Mouse (Mus musculus): ENCODE results near the gene Disp2. TPM values are rescaled to one million over a fixed set of nuclear protein-coding genes. Genes with fewer than 3 reads are reported as not detected.

Gene Disp2
- polyA plus RNA-seq, 1 experiment = 0.36 TPM

DNA sequence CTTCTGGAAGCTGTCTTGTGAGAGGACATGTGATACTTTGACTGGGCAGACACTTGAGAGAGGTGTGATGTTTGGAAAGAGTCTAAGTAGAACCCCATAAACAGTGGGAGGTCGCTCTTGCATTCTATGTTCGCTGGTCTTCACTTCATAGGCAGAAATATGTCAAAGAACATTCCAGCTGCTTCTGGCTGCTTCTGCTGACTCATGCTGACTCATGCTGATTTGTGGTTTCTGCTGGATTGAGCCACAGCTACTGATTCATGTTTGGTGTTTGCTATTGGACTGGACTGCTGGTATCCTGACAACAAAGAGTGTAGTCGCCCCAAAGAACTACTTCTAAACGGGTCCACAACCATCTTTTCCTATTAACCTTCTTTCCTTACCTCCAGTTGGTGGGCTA is 62.3 kb downstream of the Disp2 start:
- Histone ChIP-seq H3K4me3 (ENCODE audit: control insufficient read depth, insufficient read depth, low read length) (no peak overlapping the region), H3K4me1 (replicated peaks; ENCODE audit: control insufficient read depth, insufficient read depth, low read length) (peaks cover 10% of the 10 kb centered on the region), H3K27ac (ENCODE audit: control insufficient read depth, insufficient read depth, low read length) (no peak overlapping the region), H3K27me3 (ENCODE audit: control insufficient read depth, insufficient read depth, low read length) (no peaks in the 10 kb centered on the region), H3K36me3 (ENCODE audit: control insufficient read depth, insufficient read depth, low read length) (no peaks in the 10 kb centered on the region)
- TF ChIP-seq POLR2A (IDR thresholded peaks at IDR 0.05; ENCODE audit: control insufficient read depth, extremely low read depth, insufficient read depth, low read length, poor library complexity) = no peak
- no peak for TF ChIP-seq CTCF (IDR thresholded peaks at IDR 0.05; ENCODE audit: borderline replicate concordance, control insufficient read depth, extremely low read depth, insufficient read depth, low read length, poor library complexity)
- no peak for DNase-seq
- 77% methylated on average over 4 of the region's 4 CpGs for WGBS

DNA sequence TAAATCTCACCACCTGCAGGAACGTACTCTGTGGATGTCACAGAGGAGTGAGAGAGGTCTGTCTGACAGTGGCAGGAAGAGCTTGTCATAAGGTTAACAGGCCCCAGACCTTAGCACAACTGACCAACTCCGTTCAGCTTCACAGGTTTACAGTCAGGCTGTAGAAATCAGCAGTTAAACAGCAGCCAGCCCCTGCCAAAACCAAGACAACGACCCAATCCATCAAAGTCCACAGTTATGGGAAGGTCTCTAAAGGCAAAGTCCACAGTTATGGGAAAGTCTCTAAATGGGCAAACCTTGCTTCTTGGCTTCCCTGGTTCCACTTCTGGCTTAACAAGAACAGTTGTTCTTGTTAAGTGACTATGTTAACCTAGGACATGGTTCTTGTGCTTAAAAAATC is 64.9 kb downstream of the Disp2 start:
- H3K36me3 ChIP-seq (ENCODE audit: control insufficient read depth, insufficient read depth, low read length) = no peaks in the 10 kb centered on the region
- TF ChIP-seq POLR2A (IDR thresholded peaks at IDR 0.05; ENCODE audit: control insufficient read depth, extremely low read depth, insufficient read depth, low read length, poor library complexity) (no peak), CTCF (IDR thresholded peaks at IDR 0.05; ENCODE audit: borderline replicate concordance, control insufficient read depth, extremely low read depth, insufficient read depth, low read length, poor library complexity) (no peak)
- no peaks in the 10 kb centered on the region for H3K27me3 ChIP-seq (ENCODE audit: control insufficient read depth, insufficient read depth, low read length)
- 90% methylated on average over 3 of the region's 3 CpGs for WGBS
- H3K27ac ChIP-seq (ENCODE audit: control insufficient read depth, insufficient read depth, low read length) = no peak overlapping the region
- no peak overlapping the region for H3K4me3 ChIP-seq (ENCODE audit: control insufficient read depth, insufficient read depth, low read length)
- peaks cover 16% of the 10 kb centered on the region for H3K4me1 ChIP-seq (replicated peaks; ENCODE audit: control insufficient read depth, insufficient read depth, low read length)
- no peak for DNase-seq

DNA sequence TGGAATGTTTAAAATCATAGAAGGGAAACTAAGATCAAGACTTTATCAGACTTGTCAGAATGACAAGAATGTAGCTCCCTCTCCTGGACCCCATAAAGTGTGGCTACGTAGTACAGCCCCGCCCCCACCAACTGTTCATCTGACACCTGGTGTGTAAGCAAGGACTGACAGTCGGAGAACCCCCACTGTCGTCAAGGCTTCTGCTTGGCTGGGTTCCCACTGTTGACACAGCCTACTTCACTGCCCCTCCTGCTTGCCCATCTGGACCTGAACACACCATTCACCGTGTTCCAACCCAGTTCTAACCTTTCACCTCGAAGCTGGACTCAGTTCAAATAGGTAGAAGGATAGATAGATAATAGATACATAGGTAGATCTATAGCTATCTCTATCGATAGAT is 66.7 kb downstream of the Disp2 start:
- TF ChIP-seq POLR2A (IDR thresholded peaks at IDR 0.05; ENCODE audit: control insufficient read depth, extremely low read depth, insufficient read depth, low read length, poor library complexity) (peak; percentile 29; the same call in 1 of the 2 replicates), CTCF (IDR thresholded peaks at IDR 0.05; ENCODE audit: borderline replicate concordance, control insufficient read depth, extremely low read depth, insufficient read depth, low read length, poor library complexity) (no peak)
- 34% methylated on average over 7 of the region's 7 CpGs for WGBS
- no peak overlapping the region for H3K27ac ChIP-seq (ENCODE audit: control insufficient read depth, insufficient read depth, low read length)
- no peaks in the 10 kb centered on the region for H3K36me3 ChIP-seq (ENCODE audit: control insufficient read depth, insufficient read depth, low read length)
- no peaks in the 10 kb centered on the region for H3K27me3 ChIP-seq (ENCODE audit: control insufficient read depth, insufficient read depth, low read length)
- DNase-seq = peak; percentile 78
- no peak overlapping the region for H3K4me3 ChIP-seq (ENCODE audit: control insufficient read depth, insufficient read depth, low read length)
- H3K4me1 ChIP-seq (replicated peaks; ENCODE audit: control insufficient read depth, insufficient read depth, low read length) = peaks cover 16% of the 10 kb centered on the region

DNA sequence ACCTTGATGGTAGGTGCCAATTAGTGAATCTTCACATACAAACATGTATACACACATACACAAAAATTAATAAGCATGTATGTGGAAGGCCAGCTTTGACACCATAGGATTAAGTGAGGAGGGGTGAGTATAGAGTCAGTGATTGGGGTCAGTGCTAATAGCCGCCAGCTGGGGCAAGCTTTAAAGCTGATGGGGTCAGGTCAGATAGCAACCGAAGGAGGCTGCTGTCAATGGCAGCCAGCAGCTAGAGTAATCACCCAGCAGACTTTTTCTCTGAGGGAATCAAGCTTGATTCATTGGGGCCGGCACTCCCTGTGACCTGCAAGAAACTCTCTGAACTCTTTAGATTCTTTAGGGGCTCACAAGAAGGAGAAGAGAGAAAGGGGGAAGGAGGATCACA is 72.2 kb downstream of the Disp2 start:
- 93% methylated on average over 3 of the region's 3 CpGs for WGBS
- Histone ChIP-seq H3K36me3 (ENCODE audit: control insufficient read depth, insufficient read depth, low read length) (no peaks in the 10 kb centered on the region), H3K27me3 (ENCODE audit: control insufficient read depth, insufficient read depth, low read length) (no peaks in the 10 kb centered on the region), H3K4me1 (replicated peaks; ENCODE audit: control insufficient read depth, insufficient read depth, low read length) (peaks cover 6% of the 10 kb centered on the region), H3K4me3 (ENCODE audit: control insufficient read depth, insufficient read depth, low read length) (no peak overlapping the region), H3K27ac (ENCODE audit: control insufficient read depth, insufficient read depth, low read length) (no peak overlapping the region)
- TF ChIP-seq CTCF (IDR thresholded peaks at IDR 0.05; ENCODE audit: borderline replicate concordance, control insufficient read depth, extremely low read depth, insufficient read depth, low read length, poor library complexity) = no peak
- no peak for TF ChIP-seq POLR2A (IDR thresholded peaks at IDR 0.05; ENCODE audit: control insufficient read depth, extremely low read depth, insufficient read depth, low read length, poor library complexity)
- no peak for DNase-seq

Other genes starting within 250 kb of the Disp2 start
- gene Bmf, start 230.0 kb upstream of the Disp2 start, polyA plus RNA-seq (2012; rRNA removed) = 67.3 and 80.9 TPM in 2 replicates
- 42.0 and 53.7 TPM in 2 replicates for gene Bub1b, start 181.5 kb upstream of the Disp2 start, polyA plus RNA-seq (2012; rRNA removed)
- gene Pak6, start 116.4 kb upstream of the Disp2 start, polyA plus RNA-seq (2012; rRNA removed) = 4.3 and 4.7 TPM in 2 replicates
- 0.20 and 0.27 TPM in 2 replicates for gene Ankrd63, start 75.8 kb upstream of the Disp2 start, polyA plus RNA-seq (2012; rRNA removed)
- gene Plcb2, start 51.3 kb upstream of the Disp2 start, polyA plus RNA-seq (2012; rRNA removed) = 79.9 and 94.4 TPM in 2 replicates
- 18.9 and 25.7 TPM in 2 replicates for gene Inafm2, start 34.0 kb upstream of the Disp2 start, polyA plus RNA-seq (2012; rRNA removed)
- gene Ccdc9b, start 17.1 kb upstream of the Disp2 start, polyA plus RNA-seq (2012; rRNA removed) = 1.2 and 1.8 TPM in 2 replicates
- 3.3 and 4.9 TPM in 2 replicates for gene Phgr1, start 7.0 kb upstream of the Disp2 start, polyA plus RNA-seq (2012; rRNA removed)
- 19.4 and 22.8 TPM in 2 replicates for gene Knstrn, start 34.3 kb downstream of the Disp2 start, polyA plus RNA-seq (2012; rRNA removed)
- gene Ivd, start 82.2 kb downstream of the Disp2 start, polyA plus RNA-seq (2012; rRNA removed) = 48.3 and 50.6 TPM in 2 replicates
- gene Bahd1, start 120.7 kb downstream of the Disp2 start, polyA plus RNA-seq (2012; rRNA removed) = 38.7 and 40.0 TPM in 2 replicates
- gene Chst14, start 146.8 kb downstream of the Disp2 start, polyA plus RNA-seq (2012; rRNA removed) = 9.0 and 10.3 TPM in 2 replicates
- gene Ccdc32, start 249.7 kb downstream of the Disp2 start, polyA plus RNA-seq (2012; rRNA removed) = 6.1 and 7.1 TPM in 2 replicates